Mouse (Mus musculus) cerebellum, adult 18-20 months (tissue): ENCODE measurements at regions not wholly inside any gene's neighbourhood (a gene's known extent, or its start where the extent isn't known, plus 50 kb on each side); places are given as distances from the start of the nearest gene placed in this dataset.
"Not testable (repeated sequence)": the region's sequence is repeated elsewhere in the genome, so short reads cannot be mapped to it uniquely, and the experiment has no call there.

Experiments used
- DNase-seq, 2 experiments: peaks; one replicate each; pipeline ENCODE4 v3.0.0; 2021

DNA sequence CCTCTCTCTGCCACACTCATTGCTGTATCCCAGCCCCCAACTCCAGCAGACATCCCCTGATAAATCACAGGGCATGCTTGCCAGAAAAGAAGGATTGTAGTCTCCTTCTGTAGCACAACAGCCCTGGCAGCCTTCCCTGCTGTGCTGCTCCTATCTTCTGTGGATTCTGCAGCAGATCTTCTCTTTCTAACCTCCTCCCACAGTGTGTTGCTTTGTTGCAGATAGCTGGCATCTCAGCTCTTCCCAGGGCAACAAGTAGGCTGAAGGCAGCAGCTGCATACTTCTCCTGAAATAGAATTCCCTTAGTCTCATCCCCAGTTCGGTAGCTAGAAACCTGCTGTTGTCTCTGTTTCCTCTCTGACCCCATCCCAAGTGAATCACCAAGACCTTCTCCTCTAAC is 77.7 kb downstream of the Amer1 start:
- no peak for DNase-seq

DNA sequence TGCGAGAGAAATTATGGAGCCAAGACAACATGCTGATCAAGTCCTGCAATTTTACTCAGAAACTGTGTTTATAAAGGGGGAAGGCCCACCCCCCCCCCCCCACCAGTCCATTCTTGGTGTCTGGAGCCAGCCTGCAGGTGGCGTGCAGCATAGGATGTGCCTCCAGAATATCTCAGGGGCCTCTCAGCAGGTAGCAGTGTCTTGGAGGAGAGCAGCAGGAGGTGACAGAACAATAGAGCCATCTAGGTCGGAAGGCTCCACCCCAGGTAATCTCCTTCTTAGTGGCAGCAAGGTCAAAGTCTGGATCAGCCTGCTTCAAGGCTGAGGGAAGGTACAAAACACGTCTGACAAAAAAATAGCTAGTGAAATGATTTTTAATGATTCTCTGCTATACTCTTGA is 79.3 kb downstream of the Amer1 start:
- not testable (repeated sequence) for DNase-seq

DNA sequence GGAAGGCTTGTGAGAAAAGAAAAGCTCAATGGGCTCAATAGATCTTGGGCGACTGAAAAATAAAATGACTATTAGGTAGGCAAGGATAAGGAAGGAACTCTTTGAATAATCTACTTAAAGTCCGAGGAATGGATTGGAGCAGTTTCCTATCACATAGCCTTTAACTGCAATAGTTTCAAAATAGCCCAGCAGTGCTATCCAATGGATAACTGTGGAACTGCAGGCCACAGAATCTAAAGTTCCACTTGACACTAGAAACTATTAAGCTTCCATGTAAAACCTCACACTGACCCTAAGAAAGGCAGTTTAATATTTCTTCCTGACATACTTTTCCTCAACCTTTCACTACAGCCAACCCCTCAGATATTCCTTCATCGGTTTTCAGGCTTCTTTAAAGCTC is 85.6 kb downstream of the Amer1 start:
- peak; percentile 18 to 31 for DNase-seq
